ENCODE assay signal across 7 mouse cellular contexts in the genomic region with DNA sequence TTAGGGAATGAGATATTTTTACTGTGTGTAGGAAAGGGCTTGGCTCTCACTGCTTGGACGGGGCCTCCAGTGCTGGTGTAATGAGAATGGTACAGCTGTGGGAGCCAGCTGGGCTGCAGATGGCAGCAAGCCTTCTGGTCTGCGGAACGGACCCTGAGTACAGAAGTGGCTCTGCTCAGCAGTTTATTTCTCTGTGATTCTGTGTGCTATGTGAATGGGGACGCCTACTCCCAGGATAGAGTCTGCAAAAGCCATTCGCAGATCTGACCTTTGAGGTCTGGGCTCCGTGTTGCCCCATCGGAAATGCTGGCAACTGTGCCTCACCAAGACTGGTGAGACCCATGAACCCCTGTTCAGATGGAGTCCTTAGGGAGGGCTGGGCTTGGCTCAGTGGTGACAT. TPM values are rescaled to one million over a fixed set of nuclear protein-coding genes. Genes with fewer than 3 reads are reported as not detected.
DNase-seq lines count a peak whose midpoint lies in the region; ATAC-seq lines count a peak whose summit lies in the region.

No protein-coding gene starts in this region.

- H3K9ac ChIP-seq in liver, embryonic 11.5 days (ENCODE audit: low read depth, low read length), result no peak overlapping the region
- H3K9ac ChIP-seq in limb, embryonic 13.5 days, result peak overlapping the region; percentile 94

- no peak overlapping the region for H3K27ac ChIP-seq in liver, embryonic 11.5 days (ENCODE audit: low read depth, low read length)
- H3K27ac ChIP-seq in limb, embryonic 13.5 days, result peak overlapping the region; percentile 94; the same call in 1 of the 2 replicates

- H3K9me3 ChIP-seq in liver, embryonic 11.5 days (ENCODE audit: control insufficient read depth, low read length), result no peaks in the 10 kb centered on the region
- no peaks in the 10 kb centered on the region for H3K9me3 ChIP-seq in limb, embryonic 13.5 days

- DNase-seq in liver, embryonic 11.5 days (ENCODE audit: low spot score), result no peak
- no peak for DNase-seq in liver
- peak; percentile 77 for DNase-seq in forelimb bud, embryonic 11.5 days (ENCODE audit: low read depth, low spot score)
- DNase-seq in retina, embryonic 14.5 days (ENCODE audit: low spot score), result peak; percentile 68
- no peak for DNase-seq in ovary, postnatal 14 days (ENCODE audit: low spot score)
- no peak for DNase-seq in spleen, adult 12 weeks (ENCODE audit: low spot score)

- no peak for ATAC-seq in liver, embryonic 11.5 days (replicated peaks; ENCODE audit: low FRiP score)
- ATAC-seq in limb, embryonic 13.5 days (ENCODE audit: low FRiP score, low read depth), result peak; percentile 58

- no peak overlapping the region for H3K4me2 ChIP-seq in liver, embryonic 11.5 days
- H3K4me2 ChIP-seq in limb, embryonic 13.5 days (replicated peaks), result peak overlapping the region; percentile 81

- 59% methylated on average over 7 of the region's 7 CpGs for WGBS in liver, embryonic 11.5 days
- WGBS in limb, embryonic 13.5 days, result 13% methylated on average over 7 of the region's 7 CpGs

- no peaks in the 10 kb centered on the region for H3K36me3 ChIP-seq in liver, embryonic 11.5 days (ENCODE audit: control insufficient read depth, insufficient read depth, low read length)
- peaks cover 34% of the 10 kb centered on the region for H3K36me3 ChIP-seq in limb, embryonic 13.5 days

- H3K4me3 ChIP-seq in liver, embryonic 11.5 days (ENCODE audit: low read depth, low read length), result 0 out of 2 replicates have a peak overlapping the region, but pooled peaks have one; percentile 3
- H3K4me3 ChIP-seq in limb, embryonic 13.5 days, result peak overlapping the region; percentile 78

- peaks cover 33% of the 10 kb centered on the region for H3K27me3 ChIP-seq in liver, embryonic 11.5 days (replicated peaks; ENCODE audit: control insufficient read depth, insufficient read depth, low read length)
- H3K27me3 ChIP-seq in limb, embryonic 13.5 days, result peaks cover 14% of the 10 kb centered on the region; the same call in 1 of the 2 replicates

- H3K4me1 ChIP-seq in liver, embryonic 11.5 days (replicated peaks; ENCODE audit: control insufficient read depth, insufficient read depth, low read length), result 0 out of 2 replicates have a peak, but pooled peaks cover 3% of the 10 kb centered on the region
- H3K4me1 ChIP-seq in limb, embryonic 13.5 days, result peaks cover 50% of the 10 kb centered on the region

RNA-seq across cellular contexts. Expression of a gene that starts 2.7 kb away (rescaled TPM):
- 5.2 and 5.4 TPM in 2 replicates for polyA plus RNA-seq in liver, embryonic 11.5 days (2014; fragmentation: Nextera tagmentation; extraction: Ambion mirVana)
- polyA plus RNA-seq in limb, embryonic 13.5 days (2015; fragmentation: Nextera tagmentation; extraction: Ambion mirVana), result 46.6 and 54.2 TPM in 2 replicates

RNA-seq across cellular contexts. Expression of a gene that starts 30.1 kb away (rescaled TPM):
- 25.8 and 30.0 TPM in 2 replicates for polyA plus RNA-seq in liver, embryonic 11.5 days (2014; fragmentation: Nextera tagmentation; extraction: Ambion mirVana)
- 35.0 and 35.1 TPM in 2 replicates for polyA plus RNA-seq in limb, embryonic 13.5 days (2015; fragmentation: Nextera tagmentation; extraction: Ambion mirVana)

Comparison
In these comparisons a context has a peak if more than half of its experiments do, and no peak if none do; other contexts are left out.
1. DNase-seq: peak in forelimb bud, embryonic 11.5 days (single experiment) and retina, embryonic 14.5 days (single experiment); none in liver, embryonic 11.5 days (single experiment), liver (single experiment), ovary, postnatal 14 days (single experiment) and spleen, adult 12 weeks (single experiment).